Mouse (Mus musculus): ENCODE measurements around the gene Angpt4. TPM values are rescaled to one million over a fixed set of nuclear protein-coding genes. Genes with fewer than 3 reads are reported as not detected.
A peak's percentile ranks its signal among the peaks of the same experiment; 100 is the strongest.

The Angpt4 gene
- polyA plus RNA-seq, 1 experiment from 2014 or later: 0.06 TPM

DNA sequence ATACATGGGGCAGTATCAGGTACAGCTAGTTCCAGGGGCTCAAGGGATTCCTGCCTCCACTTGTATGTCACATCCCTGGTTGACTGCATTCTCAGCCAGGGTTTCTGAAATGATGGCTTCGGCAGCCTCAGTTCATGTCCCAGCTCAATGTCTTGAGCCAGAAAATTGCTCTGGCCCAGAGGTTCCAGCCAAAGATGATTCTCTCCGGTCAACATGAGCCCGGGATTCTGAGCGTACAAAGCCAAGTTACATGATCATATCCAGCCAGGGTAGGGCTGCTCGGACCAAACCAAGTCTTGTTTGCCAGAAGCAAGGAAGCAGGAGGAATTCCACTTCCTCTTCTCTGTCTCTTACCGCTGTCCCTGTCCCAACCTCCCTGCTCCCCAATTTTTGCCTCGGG is 37.3 kb downstream of the Angpt4 start:
- no peak for DNase-seq (ENCODE audit: low spot score)
- Histone ChIP-seq H3K27ac (replicated peaks) (no peak overlapping the region), H3K9me3 (replicated peaks) (no peaks in the 10 kb centered on the region), H3K4me1 (0 out of 2 replicates have a peak, but pooled peaks cover 3% of the 10 kb centered on the region), H3K36me3 (no peaks in the 10 kb centered on the region), H3K27me3 (ENCODE audit: low read depth, poor library complexity, severe bottlenecking) (no peaks in the 10 kb centered on the region), H3K4me3 (no peak overlapping the region)
- 89% methylated on average over 7 of the region's 7 CpGs for WGBS

DNA sequence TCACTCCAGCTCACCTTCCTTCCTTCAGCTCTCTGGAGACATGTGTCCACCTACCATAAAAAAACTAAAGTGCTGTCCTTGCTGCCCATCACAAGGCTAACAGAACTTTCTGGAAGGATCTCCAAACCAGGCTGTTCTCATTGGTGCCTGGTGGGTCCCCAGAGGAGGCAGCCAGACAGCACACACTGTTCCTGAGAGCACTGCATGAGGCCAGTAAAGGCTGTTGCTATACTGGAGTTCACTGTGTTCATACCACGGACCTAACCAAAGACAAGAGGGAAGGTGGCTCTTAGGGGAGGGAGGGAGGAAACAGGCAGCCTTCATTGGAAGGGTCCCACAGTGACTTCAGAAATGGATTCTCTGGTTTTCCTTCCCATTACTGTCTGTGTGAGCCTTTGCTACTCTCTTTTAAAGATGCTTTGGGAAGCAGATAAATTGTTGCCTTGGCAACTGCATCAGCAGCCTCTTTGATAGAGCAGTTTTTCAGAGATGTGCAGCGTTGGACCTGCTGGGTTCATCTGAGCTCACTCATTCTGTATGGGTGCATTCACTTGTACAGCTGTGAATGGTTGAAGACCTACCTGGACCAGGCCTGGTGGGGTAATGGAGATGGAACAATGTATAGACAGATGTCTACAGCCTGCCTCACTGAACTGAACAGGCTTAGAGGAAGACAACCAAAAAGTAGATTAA is 38.2 kb downstream of the Angpt4 start:
- H3K36me3 ChIP-seq: no peaks in the 10 kb centered on the region
- no peaks in the 10 kb centered on the region for H3K9me3 ChIP-seq (replicated peaks)
- 74% methylated on average over 2 of the region's 2 CpGs for WGBS
- H3K27ac ChIP-seq (replicated peaks): no peak overlapping the region
- no peak for DNase-seq (ENCODE audit: low spot score)
- H3K27me3 ChIP-seq (ENCODE audit: low read depth, poor library complexity, severe bottlenecking): no peaks in the 10 kb centered on the region
- 0 out of 2 replicates have a peak, but pooled peaks cover 3% of the 10 kb centered on the region for H3K4me1 ChIP-seq
- no peak overlapping the region for H3K4me3 ChIP-seq

DNA sequence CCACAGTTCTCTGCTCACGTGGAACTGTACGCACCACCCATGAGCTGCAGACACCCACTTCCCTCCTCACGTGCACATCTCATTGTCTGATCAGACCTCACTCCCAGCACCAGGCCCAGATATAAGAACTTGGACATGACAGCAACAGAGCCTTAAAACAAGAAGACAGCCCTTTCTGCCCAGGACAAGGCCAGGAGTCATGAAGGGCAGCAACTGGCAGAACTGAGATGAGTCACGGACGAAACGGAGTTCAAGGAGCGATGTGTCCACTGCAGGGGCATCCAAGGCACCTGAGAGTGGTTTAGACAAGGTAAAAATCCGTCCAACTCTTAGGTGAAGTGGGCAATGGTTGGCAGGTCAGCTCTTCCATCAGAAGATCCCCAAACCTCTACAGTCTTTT is 42.7 kb downstream of the Angpt4 start:
- no peaks in the 10 kb centered on the region for H3K9me3 ChIP-seq (replicated peaks)
- WGBS: 87% methylated on average over 8 of the region's 8 CpGs

DNA sequence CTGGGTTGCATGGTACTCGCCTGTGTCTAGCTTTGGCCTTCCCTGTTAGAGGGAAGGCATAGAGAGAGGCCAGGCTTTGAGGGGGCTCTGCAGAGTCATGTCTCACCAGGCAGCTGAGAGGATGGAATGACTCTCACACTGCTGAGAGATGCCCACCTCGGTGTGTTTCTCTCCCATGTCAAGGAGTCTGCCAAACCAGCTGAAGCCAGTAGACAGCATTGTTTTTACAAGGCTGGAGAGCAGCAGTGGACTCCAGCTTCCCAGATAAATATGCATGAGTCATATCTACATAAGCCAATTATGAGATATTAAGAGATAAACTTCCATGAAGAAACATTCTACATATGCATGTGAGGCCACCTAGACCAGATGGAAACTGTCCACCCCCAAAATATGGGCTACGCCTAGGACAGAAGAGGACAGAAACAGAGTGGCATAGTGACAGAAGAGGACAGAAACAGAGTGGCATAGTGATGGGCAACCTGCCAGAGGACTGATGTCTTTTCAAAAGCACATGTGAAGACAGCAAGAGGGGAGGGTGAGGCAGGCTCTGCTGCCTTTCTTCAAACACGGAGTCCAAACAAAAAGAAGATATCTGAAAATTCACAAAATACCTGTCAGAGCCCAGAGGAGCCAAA is 45.6 kb downstream of the Angpt4 start:
- Histone ChIP-seq H3K27ac (replicated peaks) (no peak overlapping the region), H3K9me3 (replicated peaks) (no peaks in the 10 kb centered on the region), H3K36me3 (no peaks in the 10 kb centered on the region), H3K4me3 (no peak overlapping the region), H3K27me3 (ENCODE audit: low read depth, poor library complexity, severe bottlenecking) (no peaks in the 10 kb centered on the region), H3K4me1 (peaks cover 36% of the 10 kb centered on the region)
- 86% methylated on average over 4 of the region's 4 CpGs for WGBS
- DNase-seq (ENCODE audit: low spot score): no peak

More for the DNA sequence above, 42.7 kb downstream of the Angpt4 start:
- DNase-seq (ENCODE audit: low spot score): no peak
- H3K4me3 ChIP-seq: no peak overlapping the region
- H3K27me3 ChIP-seq (ENCODE audit: low read depth, poor library complexity, severe bottlenecking): no peaks in the 10 kb centered on the region
- H3K4me1 ChIP-seq: peaks cover 9% of the 10 kb centered on the region
- no peaks in the 10 kb centered on the region for H3K36me3 ChIP-seq
- H3K27ac ChIP-seq (replicated peaks): no peak overlapping the region

DNA sequence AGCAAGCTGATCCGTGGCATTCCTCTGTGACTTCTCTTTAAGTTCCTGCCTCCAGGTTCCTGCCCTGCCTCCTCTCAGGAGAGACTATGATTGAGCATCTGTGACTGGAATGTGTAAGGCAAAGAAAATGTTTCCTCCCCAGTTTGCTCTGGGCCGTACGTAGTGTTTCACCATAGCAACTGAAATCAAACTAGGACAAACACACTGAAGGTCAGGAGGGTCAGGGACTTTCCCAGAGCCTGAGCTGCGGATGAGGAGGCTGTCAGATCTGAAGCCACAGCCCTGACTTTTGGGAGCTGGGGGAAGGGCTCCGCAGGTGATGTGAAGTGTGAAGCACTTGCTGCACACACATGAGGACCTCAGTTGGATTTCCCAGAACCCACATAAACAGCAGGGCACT is 48.3 kb downstream of the Angpt4 start:
- WGBS: 31% methylated on average over 5 of the region's 5 CpGs
- peak; percentile 46 for DNase-seq (ENCODE audit: low spot score)
- peak overlapping the region; percentile 38; the same call in 1 of the 2 replicates for H3K27ac ChIP-seq (replicated peaks)
- H3K27me3 ChIP-seq (ENCODE audit: low read depth, poor library complexity, severe bottlenecking): peaks cover 14% of the 10 kb centered on the region
- H3K4me3 ChIP-seq: no peak overlapping the region
- no peaks in the 10 kb centered on the region for H3K36me3 ChIP-seq
- H3K4me1 ChIP-seq: peaks cover 62% of the 10 kb centered on the region
- H3K9me3 ChIP-seq (replicated peaks): no peaks in the 10 kb centered on the region

DNA sequence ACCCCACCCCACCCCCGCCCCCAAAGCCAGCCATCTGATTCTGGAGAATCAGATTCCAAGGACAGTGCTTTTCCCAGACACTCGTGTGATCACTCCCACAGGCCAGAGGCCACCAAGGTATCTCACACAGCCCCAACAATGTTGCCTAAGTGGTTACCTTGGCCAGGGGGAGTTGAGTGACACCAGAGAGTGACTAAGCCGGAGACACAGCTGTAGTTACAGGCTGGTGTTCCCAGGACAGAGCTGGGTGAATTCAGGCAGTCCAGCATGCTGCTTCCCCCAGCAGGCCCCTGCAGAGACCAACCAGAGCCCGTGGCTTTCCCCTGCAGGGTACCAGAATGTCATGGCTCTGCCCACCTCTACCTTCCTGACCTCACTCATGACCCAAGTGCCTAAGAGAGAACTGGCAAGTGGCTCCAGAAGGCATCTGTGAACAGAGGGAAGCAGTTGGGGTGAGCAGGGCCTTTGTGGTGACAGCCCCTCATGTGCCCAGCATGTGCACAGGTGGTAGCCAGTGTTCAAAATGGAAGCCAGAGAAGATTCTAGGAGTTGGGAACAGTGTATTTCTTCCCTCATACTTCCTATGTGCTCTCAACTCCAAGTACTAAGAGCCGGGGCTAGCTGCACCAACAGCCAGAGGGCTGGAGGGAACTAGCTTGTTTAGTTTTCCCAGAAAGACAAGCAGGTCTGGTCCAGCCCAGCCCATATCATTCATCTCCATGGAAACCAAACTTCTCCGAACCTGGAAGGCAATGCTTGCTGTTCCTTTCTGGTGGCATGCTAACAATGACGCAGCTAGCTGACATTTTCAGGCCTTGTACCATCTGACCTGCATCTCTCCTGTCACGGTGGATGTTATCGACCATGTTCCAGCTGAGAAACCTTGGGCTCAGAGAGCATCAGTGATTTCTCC is 50.5 kb downstream of the Angpt4 start:
- WGBS: 36% methylated on average over 9 of the region's 9 CpGs

DNA sequence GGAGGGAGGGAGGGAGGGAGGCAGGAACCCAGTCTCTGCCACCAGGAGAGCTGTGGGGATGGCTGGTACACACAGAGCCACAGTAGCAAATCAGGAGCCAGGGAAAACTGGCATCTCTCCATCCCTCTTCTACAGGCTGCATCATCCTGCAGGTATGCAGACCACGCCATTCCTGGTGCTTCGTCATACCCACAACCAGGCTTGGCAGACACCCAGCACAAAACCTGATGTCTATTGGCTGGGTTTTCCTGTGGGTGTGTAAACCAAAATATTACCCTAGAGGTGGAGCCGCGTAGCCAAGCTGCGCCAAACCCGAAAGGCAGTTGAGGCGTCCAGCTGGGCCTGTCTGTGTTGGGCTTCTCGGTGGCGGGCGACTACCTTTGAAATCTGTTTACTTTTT is 51.5 kb downstream of the Angpt4 start:
- H3K36me3 ChIP-seq: 0 out of 2 replicates have a peak, but pooled peaks cover under 1% of the 10 kb centered on the region
- H3K9me3 ChIP-seq (replicated peaks): no peaks in the 10 kb centered on the region
- WGBS: 53% methylated on average over 10 of the region's 10 CpGs
- peaks cover 26% of the 10 kb centered on the region for H3K27me3 ChIP-seq (ENCODE audit: low read depth, poor library complexity, severe bottlenecking)
- H3K4me1 ChIP-seq: peaks cover 83% of the 10 kb centered on the region
- H3K27ac ChIP-seq (replicated peaks): peak overlapping the region; percentile 75; the same call in 1 of the 2 replicates
- no peak for DNase-seq (ENCODE audit: low spot score)
- no peak overlapping the region for H3K4me3 ChIP-seq

More for the DNA sequence above, 50.5 kb downstream of the Angpt4 start:
- Histone ChIP-seq H3K9me3 (replicated peaks) (no peaks in the 10 kb centered on the region), H3K27me3 (ENCODE audit: low read depth, poor library complexity, severe bottlenecking) (peaks cover 26% of the 10 kb centered on the region), H3K27ac (replicated peaks) (peak overlapping the region; percentile 75), H3K4me1 (peaks cover 78% of the 10 kb centered on the region), H3K4me3 (no peak overlapping the region), H3K36me3 (no peaks in the 10 kb centered on the region)
- DNase-seq (ENCODE audit: low spot score): no peak

DNA sequence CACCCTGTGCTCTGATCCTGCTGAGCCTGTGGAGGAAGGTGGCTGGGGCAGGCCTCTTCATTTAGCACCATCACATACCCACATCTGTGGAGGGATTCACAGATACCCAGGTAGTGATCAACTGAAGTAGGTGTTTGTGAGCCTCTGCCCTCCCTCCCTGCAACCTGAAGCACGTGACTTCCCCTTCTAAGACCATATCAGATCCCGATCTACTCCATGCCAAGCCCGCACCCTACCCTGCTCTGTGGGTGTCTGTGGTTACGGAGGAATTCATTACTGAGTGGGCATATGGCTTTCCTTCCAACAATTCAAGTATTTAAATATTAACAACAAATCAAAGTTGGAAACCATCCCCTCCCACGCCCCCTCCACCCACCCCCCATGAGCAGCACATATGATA is 52.3 kb downstream of the Angpt4 start:
- Histone ChIP-seq H3K36me3 (peaks cover 9% of the 10 kb centered on the region), H3K9me3 (replicated peaks) (no peaks in the 10 kb centered on the region), H3K4me1 (peaks cover 92% of the 10 kb centered on the region), H3K4me3 (no peak overlapping the region), H3K27me3 (ENCODE audit: low read depth, poor library complexity, severe bottlenecking) (peaks cover 30% of the 10 kb centered on the region), H3K27ac (replicated peaks) (peak overlapping the region; percentile 56; the same call in 1 of the 2 replicates)
- DNase-seq (ENCODE audit: low spot score): no peak
- WGBS: 84% methylated on average over 5 of the region's 5 CpGs

DNA sequence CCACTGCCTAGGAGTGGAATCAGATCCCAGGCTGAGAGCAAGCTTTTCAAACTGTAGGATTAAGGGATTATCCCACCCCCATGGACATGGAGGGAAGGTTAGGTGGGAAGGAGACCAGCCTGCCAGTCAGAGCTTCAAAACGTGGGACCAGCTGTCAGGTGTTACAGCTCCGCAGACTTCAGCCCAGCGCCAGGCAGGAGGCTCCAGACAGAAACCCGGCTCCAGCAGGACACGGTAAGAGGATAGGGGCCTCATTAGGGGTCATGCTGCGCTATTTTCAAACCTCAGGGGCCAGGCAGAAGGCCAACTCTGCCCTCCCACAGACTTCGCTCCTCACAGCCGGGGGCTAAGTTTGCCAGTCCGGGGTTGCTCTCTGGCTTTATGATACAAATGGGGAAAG is 53.0 kb downstream of the Angpt4 start:
- peaks cover 17% of the 10 kb centered on the region for H3K36me3 ChIP-seq
- H3K4me1 ChIP-seq: peaks cover 93% of the 10 kb centered on the region
- peak; percentile 45 for DNase-seq (ENCODE audit: low spot score)
- peaks cover 30% of the 10 kb centered on the region for H3K27me3 ChIP-seq (ENCODE audit: low read depth, poor library complexity, severe bottlenecking)
- peak overlapping the region; percentile 56 for H3K27ac ChIP-seq (replicated peaks)
- WGBS: under 1% methylated on average over 9 of the region's 9 CpGs
- H3K9me3 ChIP-seq (replicated peaks): no peaks in the 10 kb centered on the region
- peak overlapping the region; percentile 1; the same call in 1 of the 2 replicates for H3K4me3 ChIP-seq

DNA sequence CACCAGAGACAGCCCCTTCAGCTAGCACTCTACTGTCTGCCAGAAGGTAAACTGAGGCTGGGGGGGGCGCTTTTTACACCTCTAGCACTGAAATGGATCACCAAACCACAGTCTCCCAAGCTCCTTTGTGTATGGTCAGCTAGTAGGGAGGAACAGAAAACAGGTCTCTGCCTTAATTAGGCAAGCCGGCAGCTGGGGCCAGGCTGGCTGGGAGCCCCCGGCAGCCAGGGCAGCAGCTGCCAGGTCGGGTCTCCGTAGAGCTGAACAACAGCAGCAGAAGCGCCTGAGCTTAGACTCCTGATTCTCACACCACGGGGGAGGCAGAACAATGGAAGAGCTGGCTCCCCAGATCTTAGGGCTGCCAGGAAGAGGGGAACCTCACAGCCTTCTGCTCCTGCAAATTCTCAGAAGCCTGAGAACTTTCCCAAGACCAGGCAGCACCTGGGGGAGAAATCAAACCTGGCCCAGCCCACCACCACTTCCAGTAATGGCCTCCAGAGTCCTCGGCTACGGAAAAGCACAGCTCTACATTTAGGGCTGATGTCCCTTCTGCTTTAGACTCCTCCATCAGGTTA is 56.3 kb downstream of the Angpt4 start:
- Histone ChIP-seq H3K9me3 (replicated peaks) (no peaks in the 10 kb centered on the region), H3K4me1 (peaks cover 93% of the 10 kb centered on the region), H3K4me3 (peak overlapping the region; percentile 59), H3K36me3 (peaks cover 35% of the 10 kb centered on the region), H3K27me3 (ENCODE audit: low read depth, poor library complexity, severe bottlenecking) (peaks cover 52% of the 10 kb centered on the region), H3K27ac (replicated peaks) (peak overlapping the region; percentile 95)
- WGBS: 24% methylated on average over 9 of the region's 9 CpGs
- peak; percentile 61 for DNase-seq (ENCODE audit: low spot score)

DNA sequence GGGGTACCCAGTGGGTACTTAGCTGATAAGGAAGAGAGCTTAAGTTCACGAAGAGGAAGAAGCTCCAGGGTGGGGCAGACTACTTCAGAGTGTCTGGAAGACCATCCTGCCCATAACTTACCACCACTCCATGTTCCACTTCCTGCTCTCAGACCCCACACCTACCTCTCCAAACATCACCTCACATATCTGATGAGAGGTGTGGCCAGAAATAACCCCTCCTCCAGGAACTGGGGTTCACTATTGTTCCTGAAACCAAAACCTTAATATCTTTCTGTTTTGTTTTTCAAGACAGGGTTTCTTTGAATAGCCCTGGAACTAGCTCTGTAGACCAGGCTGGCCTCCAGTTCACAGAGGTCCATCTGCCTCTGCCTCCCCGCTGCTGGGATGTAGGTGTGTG is 56.8 kb downstream of the Angpt4 start:
- Histone ChIP-seq H3K27me3 (ENCODE audit: low read depth, poor library complexity, severe bottlenecking) (peaks cover 55% of the 10 kb centered on the region), H3K4me3 (peak overlapping the region; percentile 59; the same call in 1 of the 2 replicates), H3K4me1 (peaks cover 93% of the 10 kb centered on the region), H3K27ac (replicated peaks) (peak overlapping the region; percentile 95), H3K9me3 (replicated peaks) (no peaks in the 10 kb centered on the region), H3K36me3 (peaks cover 35% of the 10 kb centered on the region)
- DNase-seq (ENCODE audit: low spot score): no peak
- WGBS: 90% methylated on average over 2 of the region's 2 CpGs

DNA sequence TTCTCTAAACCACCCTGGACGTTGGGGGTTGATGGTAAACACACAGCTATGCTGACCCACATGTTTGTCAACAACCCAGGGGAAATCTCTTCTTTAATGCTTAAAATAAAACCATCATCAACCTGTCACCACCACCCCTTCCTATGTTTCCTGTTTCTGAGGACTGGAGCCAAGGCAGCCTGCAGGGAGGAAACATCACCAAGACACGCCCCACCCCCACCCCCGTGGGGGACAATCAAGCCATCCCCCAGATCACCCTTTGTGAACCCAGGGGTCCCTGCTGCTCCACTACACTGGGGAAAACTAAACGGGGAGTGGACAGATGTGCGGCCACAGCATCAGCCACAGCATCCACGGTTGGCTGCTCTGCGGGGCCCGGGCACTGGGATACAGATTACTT is 57.4 kb downstream of the Angpt4 start:
- Histone ChIP-seq H3K9me3 (replicated peaks) (no peaks in the 10 kb centered on the region), H3K4me1 (peaks cover 93% of the 10 kb centered on the region), H3K27me3 (ENCODE audit: low read depth, poor library complexity, severe bottlenecking) (peaks cover 55% of the 10 kb centered on the region), H3K36me3 (peaks cover 35% of the 10 kb centered on the region), H3K4me3 (peak overlapping the region; percentile 59), H3K27ac (replicated peaks) (peak overlapping the region; percentile 95)
- DNase-seq (ENCODE audit: low spot score): no peak
- 75% methylated on average over 8 of the region's 8 CpGs for WGBS
